Mouse (Mus musculus): ENCODE data around the gene Fbxo30.

- TF ChIP-seq EP300 (IDR thresholded peaks at IDR 0.05) (0 out of 2 replicates have a peak, but pooled peaks have one; percentile 15), CTCF (IDR thresholded peaks at IDR 0.05) (0 out of 2 replicates have a peak, but pooled peaks have one; percentile 7)
These were observed 63.7 kb downstream of the Fbxo30 start for GRCm38 (mm10) chr10:11344536-11345468.
